Mouse (Mus musculus): ENCODE measurements around the gene Dchs2. TPM values are rescaled to one million over a fixed set of nuclear protein-coding genes. Genes with fewer than 3 reads are reported as not detected.

Dchs2 gene
- total RNA-seq, 2 experiments from 2014 or later: 3.2 to 3.7 TPM

DNA sequence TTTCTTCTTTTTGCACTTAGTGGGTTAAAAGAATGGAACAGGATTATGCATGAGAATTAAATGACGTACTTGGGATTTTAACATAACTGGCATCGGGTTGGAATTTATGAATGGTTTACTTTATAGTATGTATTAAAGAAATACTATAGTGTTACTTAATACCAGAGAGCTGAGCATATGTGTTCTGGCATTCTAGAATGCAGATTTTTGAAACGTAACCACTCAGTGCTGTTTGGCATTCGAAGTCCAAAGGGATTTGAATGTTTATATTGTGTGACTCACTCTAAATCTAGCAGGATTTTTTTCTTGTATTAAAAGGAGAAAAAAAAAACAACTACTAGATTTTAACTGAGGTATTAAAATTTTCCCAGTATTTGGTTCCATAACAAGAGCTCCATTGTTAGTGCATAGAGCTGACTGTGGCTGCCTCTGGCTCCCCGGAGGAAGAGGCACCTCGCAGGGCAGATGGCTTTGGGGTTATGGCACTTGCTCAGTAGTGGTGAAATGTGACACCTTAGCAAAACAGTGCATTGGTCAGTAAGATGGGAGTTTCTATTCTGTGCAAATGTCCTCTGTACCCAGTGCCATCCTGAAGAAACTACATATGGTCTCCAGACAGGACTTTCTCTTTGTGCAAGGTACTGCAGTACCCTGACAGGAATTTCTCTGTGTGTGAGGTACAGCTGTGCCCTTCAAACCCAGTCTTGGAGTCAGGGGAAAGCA lies 160.5 kb downstream of the Dchs2 start:
- TF ChIP-seq CTCF (conservative IDR thresholded peaks at IDR 0.05): no peak
- no peak for DNase-seq (ENCODE audit: low spot score in 2 of 2)

DNA sequence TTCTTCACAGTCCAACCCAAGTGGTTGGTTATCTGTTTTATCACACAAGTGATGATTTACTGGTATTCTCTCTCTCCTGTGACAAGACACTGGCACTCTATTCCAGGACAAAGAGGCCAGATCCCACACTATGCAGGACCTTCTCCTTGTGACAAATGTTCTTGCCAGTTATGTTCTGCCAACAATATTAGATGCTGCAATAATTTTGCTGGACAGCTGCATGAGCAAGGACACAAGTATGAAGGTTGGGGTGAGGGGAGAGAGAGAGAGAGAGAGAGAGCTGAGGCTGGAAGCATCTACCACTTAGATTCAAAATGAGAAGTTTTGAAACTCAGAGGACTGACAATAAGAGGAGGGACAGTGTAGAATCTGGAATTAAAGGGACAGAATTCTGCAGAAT lies 162.7 kb downstream of the Dchs2 start:
- Histone ChIP-seq H3K4me3 (no peak overlapping the region), H3K27ac (no peak overlapping the region)
- TF ChIP-seq CTCF (conservative IDR thresholded peaks at IDR 0.05): no peak
- no peak for DNase-seq (ENCODE audit: low spot score in 2 of 2)

More for the DNA sequence above, 160.5 kb downstream of the Dchs2 start:
- Histone ChIP-seq H3K4me3 (no peak overlapping the region), H3K27ac (no peak overlapping the region)

DNA sequence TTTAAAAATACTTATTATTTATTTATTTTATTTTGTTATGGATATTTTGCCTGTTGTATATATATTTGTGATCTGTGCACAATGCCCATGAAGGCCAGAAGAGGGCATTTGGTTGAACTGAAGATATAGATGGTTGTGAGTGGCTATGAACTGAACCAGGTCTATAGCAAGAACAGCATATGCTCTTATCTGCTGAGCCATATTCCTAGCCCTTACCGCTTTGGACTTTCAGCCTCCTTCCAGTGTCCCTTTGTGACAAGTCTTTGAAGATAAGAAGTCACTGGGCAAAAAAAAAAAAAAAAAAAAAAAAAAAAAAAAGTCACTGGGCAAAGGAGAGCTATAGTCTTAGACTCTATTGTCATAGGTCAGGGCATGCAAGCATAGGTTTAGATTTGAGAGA lies 163.2 kb downstream of the Dchs2 start:
- TF ChIP-seq CTCF (conservative IDR thresholded peaks at IDR 0.05): no peak
- no peak overlapping the region for H3K27ac ChIP-seq
- DNase-seq (ENCODE audit: low spot score in 2 of 2): no peak
- H3K4me3 ChIP-seq: no peak overlapping the region

DNA sequence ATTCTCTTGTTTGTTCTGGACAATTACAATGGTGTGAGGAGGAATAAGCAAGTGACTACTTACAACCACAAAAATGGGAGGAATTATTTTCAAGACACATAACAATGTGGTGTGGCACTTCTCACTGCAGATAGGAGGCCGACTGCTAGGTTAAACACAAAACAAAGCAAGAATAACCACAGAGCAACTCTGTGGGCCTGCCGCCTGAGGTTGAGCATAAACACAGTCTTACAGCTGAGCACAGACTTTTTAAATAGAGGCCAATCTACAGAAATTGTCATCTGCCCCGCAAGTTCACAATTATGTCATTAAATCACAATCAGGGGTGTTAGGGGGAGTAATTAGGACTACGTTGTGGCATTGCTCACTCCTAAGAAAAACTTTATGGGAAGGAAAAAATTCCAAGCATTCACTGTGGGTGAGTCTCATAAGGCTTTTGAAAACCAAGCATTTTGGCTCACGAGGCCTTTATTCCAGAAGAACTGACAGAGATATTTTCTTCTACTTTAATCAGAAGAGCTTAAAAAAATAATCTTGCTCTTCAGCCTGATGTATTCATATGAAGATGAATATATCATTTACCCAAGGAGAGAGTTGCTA lies 172.1 kb downstream of the Dchs2 start:
- no peak for DNase-seq (ENCODE audit: low spot score in 2 of 2)
- H3K4me3 ChIP-seq: no peak overlapping the region
- H3K27ac ChIP-seq: no peak overlapping the region
- TF ChIP-seq CTCF (conservative IDR thresholded peaks at IDR 0.05): no peak

DNA sequence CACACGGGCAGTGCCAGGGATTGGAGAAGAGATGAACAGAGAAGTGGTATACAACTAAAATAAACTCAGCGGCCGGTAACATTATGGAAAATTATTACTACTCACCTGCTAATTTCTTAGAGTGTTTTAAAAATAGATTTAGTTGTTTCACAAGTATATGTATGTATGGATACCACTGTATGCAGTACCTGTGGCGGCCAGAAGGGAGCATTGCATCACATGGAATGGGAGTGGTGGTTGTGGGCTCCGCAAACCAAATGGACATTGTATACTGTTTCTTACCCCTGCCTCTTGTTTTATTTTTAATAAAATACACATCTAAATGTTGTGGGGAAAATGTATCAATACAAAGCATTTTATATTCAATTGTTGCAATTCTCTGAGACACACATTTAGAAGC lies 176.1 kb downstream of the Dchs2 start:
- Histone ChIP-seq H3K27ac (no peak overlapping the region), H3K4me3 (no peak overlapping the region)
- TF ChIP-seq CTCF (conservative IDR thresholded peaks at IDR 0.05): peak; percentile 55
- no peak for DNase-seq (ENCODE audit: low spot score in 2 of 2)

DNA sequence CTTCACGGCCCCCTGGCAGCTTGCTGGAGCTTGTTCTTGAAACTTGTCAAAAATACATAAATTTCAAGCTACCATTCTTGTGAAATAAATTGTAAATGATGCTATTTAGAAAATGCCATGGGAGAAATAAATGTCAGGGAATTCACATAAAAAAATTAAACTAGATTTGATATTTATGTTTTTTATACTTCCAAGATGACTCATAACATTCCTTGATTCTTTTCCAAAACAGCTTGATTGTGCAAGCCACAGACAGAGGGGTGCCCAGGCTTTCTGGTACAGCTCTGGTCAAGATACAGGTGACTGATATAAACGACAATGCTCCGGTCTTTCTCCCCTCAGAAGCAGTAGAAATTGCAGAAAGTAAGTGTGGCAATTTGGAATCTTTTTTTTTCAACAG lies 218.2 kb downstream of the Dchs2 start:
- DNase-seq (ENCODE audit: low spot score in 2 of 2): no peak
- H3K4me3 ChIP-seq: no peak overlapping the region
- H3K27ac ChIP-seq: no peak overlapping the region

DNA sequence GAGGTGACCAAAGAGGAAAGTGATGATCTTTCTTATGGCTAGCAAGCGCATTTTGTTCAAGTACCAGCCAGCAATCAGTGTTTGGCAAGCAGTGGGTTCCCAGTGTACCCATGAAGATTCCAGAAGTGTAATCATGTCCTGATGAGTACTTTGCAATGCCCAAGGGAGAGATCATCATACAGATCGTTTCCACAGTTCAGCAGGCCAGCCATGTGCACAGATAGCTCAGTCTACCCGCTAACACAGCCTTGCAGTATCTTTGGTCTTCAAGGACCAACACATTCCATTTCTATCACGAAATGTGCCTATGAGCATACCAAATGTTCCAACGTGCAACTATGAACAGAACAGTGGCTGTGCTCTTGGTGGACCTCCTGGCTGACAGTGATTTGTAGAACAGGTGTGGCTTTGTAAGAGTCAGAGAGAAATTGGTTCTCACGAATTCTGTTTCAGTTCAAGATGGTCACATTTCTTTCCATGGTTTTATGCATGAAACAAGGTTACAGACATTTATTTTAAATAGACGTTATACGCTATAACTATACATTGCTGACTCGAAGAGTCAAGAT lies 240.8 kb downstream of the Dchs2 start:
- no peak for TF ChIP-seq CTCF (conservative IDR thresholded peaks at IDR 0.05)
- DNase-seq (ENCODE audit: low spot score in 2 of 2): no peak
- Histone ChIP-seq H3K27ac (no peak overlapping the region), H3K4me3 (no peak overlapping the region)

More for the DNA sequence above, 218.2 kb downstream of the Dchs2 start:
- no peak for TF ChIP-seq CTCF (conservative IDR thresholded peaks at IDR 0.05)

DNA sequence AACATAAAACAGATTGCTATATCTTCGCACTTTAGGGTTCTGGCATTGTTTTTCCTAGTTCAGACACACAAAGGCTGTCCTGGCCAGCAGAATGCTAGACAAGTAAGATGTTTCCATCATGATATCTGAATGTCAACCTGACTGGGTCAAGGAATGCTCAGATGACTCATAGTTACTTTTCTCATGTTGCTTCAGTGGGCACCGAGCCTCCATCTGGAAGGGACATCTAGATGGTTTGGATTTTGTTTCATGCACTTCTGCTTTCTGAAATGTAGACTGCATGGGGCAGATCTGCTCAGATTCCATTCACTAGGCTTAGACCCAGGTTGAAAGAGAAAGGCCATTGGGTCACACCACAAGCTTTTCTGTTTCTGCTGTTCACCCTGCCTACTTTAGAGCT lies 242.1 kb downstream of the Dchs2 start:
- Histone ChIP-seq H3K27ac (no peak overlapping the region), H3K4me3 (no peak overlapping the region)
- DNase-seq (ENCODE audit: low spot score in 2 of 2): no peak
- no peak for TF ChIP-seq CTCF (conservative IDR thresholded peaks at IDR 0.05)

DNA sequence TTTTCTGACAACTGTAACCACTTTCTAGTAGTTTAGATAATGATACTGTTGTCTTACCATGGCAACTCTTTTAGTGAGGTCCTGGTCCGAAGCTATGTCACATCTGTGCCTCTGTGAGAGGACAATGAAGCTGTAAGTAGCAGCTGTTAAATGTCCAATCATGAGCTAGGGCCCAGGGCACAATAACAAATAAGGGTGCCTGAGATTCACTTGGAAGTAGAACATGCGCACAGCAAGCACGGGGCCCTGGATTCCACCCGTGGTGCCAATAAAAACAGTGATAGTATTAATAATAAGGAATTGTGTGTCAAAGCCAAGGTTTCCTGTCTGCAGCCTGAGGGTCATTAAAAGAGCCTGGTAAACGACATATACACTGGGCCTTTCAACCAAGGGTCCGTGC lies 246.6 kb downstream of the Dchs2 start:
- H3K27ac ChIP-seq: no peak overlapping the region

DNA sequence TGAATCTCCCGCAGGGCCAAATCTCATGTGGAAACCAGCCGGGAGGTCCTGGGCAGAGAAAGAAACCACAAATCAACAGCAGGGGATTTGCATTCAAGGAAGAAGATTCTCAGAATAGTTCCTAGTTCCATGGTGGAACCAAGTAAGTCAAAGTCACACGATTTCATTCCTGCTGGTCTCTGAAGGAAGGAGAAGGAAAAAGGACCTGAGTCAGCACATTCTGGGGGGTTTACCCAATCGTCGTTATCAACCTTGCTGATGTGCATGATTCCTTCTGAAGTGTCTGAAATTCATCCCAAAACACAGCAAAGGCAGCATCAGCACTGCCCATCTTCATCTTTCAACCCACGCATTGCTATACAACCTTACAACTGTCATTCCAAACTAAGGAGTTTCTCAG lies 249.1 kb downstream of the Dchs2 start:
- DNase-seq (ENCODE audit: low spot score in 2 of 2): no peak
- TF ChIP-seq CTCF (conservative IDR thresholded peaks at IDR 0.05): no peak
- Histone ChIP-seq H3K27ac (no peak overlapping the region), H3K4me3 (no peak overlapping the region)

More for the DNA sequence above, 246.6 kb downstream of the Dchs2 start:
- TF ChIP-seq CTCF (conservative IDR thresholded peaks at IDR 0.05): no peak
- H3K4me3 ChIP-seq: no peak overlapping the region
- DNase-seq (ENCODE audit: low spot score in 2 of 2): no peak

Other genes with a start within 250 kb of the Dchs2 start
- under 1 TPM in 1 of 2 experiments, not detected in 1; 0.08 TPM for gene Lrat, start 224.0 kb upstream of the Dchs2 start, total RNA-seq (2021)
- under 1 TPM; 0.20 to 0.27 TPM for gene Fgg, start 120.2 kb upstream of the Dchs2 start, total RNA-seq (2021)
- not detected for gene Fga, start 101.9 kb upstream of the Dchs2 start, total RNA-seq (2021)
- gene Fgb, start 78.1 kb upstream of the Dchs2 start, total RNA-seq (2021): not detected
- gene Plrg1, start 72.4 kb upstream of the Dchs2 start, total RNA-seq (2021): 10 to 100 TPM; 50.3 to 50.6 TPM

Data from layer of hippocampus, adult 2 months (tissue).